Mouse (Mus musculus): ENCODE data around the gene Tlcd1. TPM values are rescaled to one million over a fixed set of nuclear protein-coding genes. Genes with fewer than 3 reads are reported as not detected.
A peak's percentile ranks its signal among the peaks of the same experiment; 100 is the strongest.

Tlcd1 gene
- polyA plus RNA-seq, 1 experiment from 2014 or later, result 9.9 TPM

DNA sequence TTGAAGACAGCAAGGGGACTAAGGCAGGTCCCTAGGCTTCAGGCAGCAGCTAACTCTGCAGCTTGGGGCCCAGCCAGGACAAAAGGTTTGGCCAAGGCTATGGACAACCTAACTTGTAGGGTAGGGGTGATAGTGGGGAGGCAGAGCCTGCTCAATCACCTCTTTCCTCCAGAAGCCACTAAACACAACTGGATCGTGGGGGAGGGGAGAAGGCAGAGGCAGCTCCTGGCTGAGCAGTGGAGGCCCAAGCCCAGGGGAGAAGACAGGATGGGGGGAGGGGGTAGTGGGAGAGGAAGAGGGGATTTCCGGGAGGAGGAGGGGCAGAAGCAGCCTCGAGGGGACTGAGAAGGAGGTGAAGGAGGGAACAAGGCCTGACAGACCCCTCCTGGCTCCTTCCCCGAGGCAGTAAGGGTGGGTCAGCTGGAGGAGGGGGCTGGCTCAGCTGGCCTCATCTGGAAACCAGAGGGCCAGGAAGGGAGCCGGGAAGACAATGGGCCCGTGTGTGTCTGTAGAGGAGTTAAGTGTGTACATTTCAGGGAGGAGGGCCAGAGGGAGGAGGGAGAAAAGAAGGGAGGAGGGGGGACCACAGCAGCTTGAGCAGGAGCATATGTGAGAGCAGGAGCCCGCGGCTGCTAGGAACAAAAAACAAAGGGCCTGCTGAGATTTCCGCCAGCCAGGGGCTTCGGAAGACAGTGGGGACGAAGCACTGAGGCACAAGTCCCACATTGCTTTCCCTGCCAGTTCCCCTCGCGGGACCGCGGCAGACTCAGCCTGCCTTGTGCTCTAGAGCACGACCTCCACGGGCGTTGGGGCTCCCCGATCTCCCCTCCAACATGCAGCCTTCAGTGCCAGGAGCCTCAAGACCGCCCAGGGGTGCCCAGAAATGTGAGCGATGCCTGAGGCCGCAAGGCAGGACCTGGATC, 12.6 kb upstream of the Tlcd1 start:
- ATAC-seq (ENCODE audit: insufficient read depth, low FRiP score, low TSS enrichment) (peak; percentile 58), DNase-seq (ENCODE audit: low spot score) (peak; percentile 87)
- Histone ChIP-seq H3K4me2 (ENCODE audit: low read depth) (peak overlapping the region; percentile 89), H3K9me3 (ENCODE audit: control insufficient read depth, low read length) (no peaks in the 10 kb centered on the region), H3K27ac (ENCODE audit: low read depth, low read length) (peak overlapping the region; percentile 99), H3K36me3 (ENCODE audit: control insufficient read depth, insufficient read depth, low read length) (peaks cover 25% of the 10 kb centered on the region), H3K9ac (ENCODE audit: low read length) (peak overlapping the region; percentile 93), H3K27me3 (ENCODE audit: control insufficient read depth, insufficient read depth, low read length) (no peaks in the 10 kb centered on the region), H3K4me1 (ENCODE audit: control insufficient read depth, insufficient read depth, low read length) (peaks cover 28% of the 10 kb centered on the region), H3K4me3 (ENCODE audit: low read depth, low read length) (peak overlapping the region; percentile 84)
- under 1% methylated on average over 22 of the region's 22 CpGs for WGBS

DNA sequence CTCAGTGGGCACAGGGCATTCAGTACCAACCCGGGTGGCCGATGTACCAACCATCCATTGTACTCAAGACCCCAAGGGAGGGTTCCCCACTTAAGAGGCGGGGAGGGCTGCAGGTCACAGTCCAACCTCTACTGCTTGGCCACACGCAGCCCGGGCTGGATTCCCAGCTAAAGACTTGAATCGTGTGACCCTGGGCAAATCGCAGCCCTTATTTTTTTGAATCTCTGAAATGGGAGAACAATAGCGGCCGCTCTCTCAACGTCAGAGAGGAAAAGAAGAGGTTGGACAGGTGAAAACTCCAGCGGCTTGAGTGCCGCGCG, 11.9 kb upstream of the Tlcd1 start:
- Histone ChIP-seq H3K36me3 (ENCODE audit: control insufficient read depth, insufficient read depth, low read length) (peaks cover 22% of the 10 kb centered on the region), H3K4me2 (ENCODE audit: low read depth) (peak overlapping the region; percentile 89), H3K4me3 (ENCODE audit: low read depth, low read length) (peak overlapping the region; percentile 84), H3K9ac (ENCODE audit: low read length) (peak overlapping the region; percentile 93), H3K4me1 (ENCODE audit: control insufficient read depth, insufficient read depth, low read length) (peaks cover 28% of the 10 kb centered on the region), H3K9me3 (ENCODE audit: control insufficient read depth, low read length) (no peaks in the 10 kb centered on the region), H3K27me3 (ENCODE audit: control insufficient read depth, insufficient read depth, low read length) (no peaks in the 10 kb centered on the region), H3K27ac (ENCODE audit: low read depth, low read length) (peak overlapping the region; percentile 99)
- ATAC-seq (ENCODE audit: insufficient read depth, low FRiP score, low TSS enrichment) (no peak), DNase-seq (ENCODE audit: low spot score) (no peak)
- under 1% methylated on average over 14 of the region's 14 CpGs for WGBS

DNA sequence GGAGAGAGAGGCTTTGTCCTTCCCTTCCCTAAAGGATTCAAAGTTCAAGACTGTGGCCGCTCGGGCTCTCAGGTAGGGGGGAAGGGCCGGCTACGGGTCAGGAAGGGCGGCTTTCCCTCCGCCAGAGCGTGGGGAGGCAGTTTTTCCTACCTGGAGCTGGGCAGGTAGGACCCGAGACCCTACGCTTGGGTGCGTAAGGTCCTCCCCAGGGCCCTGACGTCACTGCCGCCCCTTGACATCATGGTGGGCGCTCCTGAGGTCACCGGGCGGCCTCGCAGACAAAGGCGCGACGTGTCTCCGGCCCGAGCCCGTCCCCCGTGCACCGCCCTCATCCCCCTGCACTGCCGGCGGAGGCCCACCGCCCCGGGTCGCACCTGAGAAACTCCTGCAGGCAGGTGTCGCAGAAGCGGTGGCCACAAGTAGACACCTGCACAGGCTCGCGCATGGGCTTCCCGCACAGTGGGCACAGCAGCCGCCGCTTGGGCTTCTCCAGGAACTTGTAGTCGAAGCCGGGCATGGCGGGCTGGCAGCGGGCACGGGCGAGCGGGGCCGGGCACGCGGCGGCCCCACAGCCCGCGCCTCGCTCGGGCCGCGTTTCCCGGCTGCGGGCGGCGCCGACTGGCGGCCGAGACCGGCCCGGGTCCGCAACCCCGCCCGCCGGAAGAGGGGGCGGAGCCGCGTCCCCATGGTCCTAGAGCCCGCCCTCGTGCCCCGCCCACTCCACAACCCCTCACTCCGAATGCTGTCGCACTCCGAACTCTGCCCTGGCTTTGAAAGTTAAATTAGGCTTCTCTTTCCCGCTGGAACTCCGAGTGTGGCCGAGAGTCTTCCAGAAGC, 11.4 kb upstream of the Tlcd1 start, which contains the start of gene Traf4:
TSS of gene Traf4 (minus strand) at position 666 of the 837 bp plus-strand sequence.
- WGBS, result under 1% methylated on average over 69 of the region's 78 CpGs
- Histone ChIP-seq H3K9ac (ENCODE audit: low read length) (peak within 1 kb of the TSS; percentile 93), H3K4me2 (ENCODE audit: low read depth) (peak within 1 kb of the TSS; percentile 89), H3K36me3 (ENCODE audit: control insufficient read depth, insufficient read depth, low read length) (peaks cover 16% of the 10 kb centered on the region), H3K9me3 (ENCODE audit: control insufficient read depth, low read length) (no peaks in the 10 kb centered on the region), H3K27me3 (ENCODE audit: control insufficient read depth, insufficient read depth, low read length) (no peaks in the 10 kb centered on the region), H3K4me3 (ENCODE audit: low read depth, low read length) (peak within 1 kb of the TSS; percentile 84), H3K27ac (ENCODE audit: low read depth, low read length) (peak within 1 kb of the TSS; percentile 99), H3K4me1 (ENCODE audit: control insufficient read depth, insufficient read depth, low read length) (peaks cover 28% of the 10 kb centered on the region)
- peak; percentile 68 for ATAC-seq (ENCODE audit: insufficient read depth, low FRiP score, low TSS enrichment)
- DNase-seq (ENCODE audit: low spot score), result peak; percentile 94

DNA sequence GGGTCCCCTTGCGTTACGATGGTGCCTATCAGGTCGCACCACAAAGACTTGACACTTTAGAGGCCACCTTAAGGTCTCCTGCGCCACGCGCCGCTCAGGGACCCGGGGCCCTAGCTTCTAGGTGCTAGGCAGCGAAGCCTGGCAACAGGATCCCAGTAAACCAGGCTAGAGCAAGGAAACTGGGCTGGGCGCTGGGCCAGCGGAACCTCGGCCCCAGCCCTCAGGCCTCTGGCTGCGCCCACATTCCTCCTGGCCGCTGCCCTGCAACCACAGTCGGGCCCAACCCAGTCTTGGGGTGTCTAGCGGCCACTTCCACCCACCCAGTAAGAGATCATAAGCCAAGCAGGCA, 10.8 kb upstream of the Tlcd1 start:
- peak overlapping the region; percentile 99; the same call in 1 of the 2 replicates for H3K27ac ChIP-seq (ENCODE audit: low read depth, low read length)
- peaks cover 13% of the 10 kb centered on the region for H3K36me3 ChIP-seq (ENCODE audit: control insufficient read depth, insufficient read depth, low read length)
- no peak for DNase-seq (ENCODE audit: low spot score)
- peak overlapping the region; percentile 93 for H3K9ac ChIP-seq (ENCODE audit: low read length)
- peak overlapping the region; percentile 84 for H3K4me3 ChIP-seq (ENCODE audit: low read depth, low read length)
- no peaks in the 10 kb centered on the region for H3K9me3 ChIP-seq (ENCODE audit: control insufficient read depth, low read length)
- ATAC-seq (ENCODE audit: insufficient read depth, low FRiP score, low TSS enrichment), result no peak
- peak overlapping the region; percentile 89 for H3K4me2 ChIP-seq (ENCODE audit: low read depth)
- 4% methylated on average over 16 of the region's 16 CpGs for WGBS
- no peaks in the 10 kb centered on the region for H3K27me3 ChIP-seq (ENCODE audit: control insufficient read depth, insufficient read depth, low read length)
- peaks cover 28% of the 10 kb centered on the region for H3K4me1 ChIP-seq (ENCODE audit: control insufficient read depth, insufficient read depth, low read length)

DNA sequence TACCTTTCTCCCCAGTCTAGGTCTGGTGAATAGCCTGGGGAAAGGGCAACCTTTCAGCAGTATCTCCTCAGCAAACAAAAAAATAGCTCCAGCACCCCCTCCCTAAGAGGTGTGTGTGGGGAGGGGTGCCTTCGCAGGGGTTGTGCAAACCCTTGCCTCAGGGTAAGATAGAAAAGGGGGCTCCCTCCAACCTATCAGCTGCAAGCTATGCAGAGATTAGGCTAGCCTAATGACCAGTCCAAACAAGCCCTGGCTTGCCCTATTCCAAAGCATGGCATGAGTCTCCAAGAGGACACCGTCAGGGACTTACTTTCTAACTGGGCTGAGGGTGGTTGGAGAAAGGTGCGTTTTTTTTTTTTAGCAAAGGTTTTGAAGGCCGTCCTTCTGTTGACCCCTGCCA, 10.3 kb upstream of the Tlcd1 start:
- H3K4me3 ChIP-seq (ENCODE audit: low read depth, low read length), result peak overlapping the region; percentile 84; the same call in 1 of the 2 replicates
- no peaks in the 10 kb centered on the region for H3K9me3 ChIP-seq (ENCODE audit: control insufficient read depth, low read length)
- peaks cover 28% of the 10 kb centered on the region for H3K4me1 ChIP-seq (ENCODE audit: control insufficient read depth, insufficient read depth, low read length)
- DNase-seq (ENCODE audit: low spot score) (no peak), ATAC-seq (ENCODE audit: insufficient read depth, low FRiP score, low TSS enrichment) (no peak)
- no peaks in the 10 kb centered on the region for H3K27me3 ChIP-seq (ENCODE audit: control insufficient read depth, insufficient read depth, low read length)
- WGBS, result 53% methylated on average over 4 of the region's 4 CpGs
- H3K36me3 ChIP-seq (ENCODE audit: control insufficient read depth, insufficient read depth, low read length), result peaks cover 10% of the 10 kb centered on the region
- H3K4me2 ChIP-seq (ENCODE audit: low read depth), result peak overlapping the region; percentile 89
- H3K9ac ChIP-seq (ENCODE audit: low read length), result peak overlapping the region; percentile 93; the same call in 1 of the 2 replicates
- H3K27ac ChIP-seq (ENCODE audit: low read depth, low read length), result no peak overlapping the region; the same call in 1 of the 2 replicates

DNA sequence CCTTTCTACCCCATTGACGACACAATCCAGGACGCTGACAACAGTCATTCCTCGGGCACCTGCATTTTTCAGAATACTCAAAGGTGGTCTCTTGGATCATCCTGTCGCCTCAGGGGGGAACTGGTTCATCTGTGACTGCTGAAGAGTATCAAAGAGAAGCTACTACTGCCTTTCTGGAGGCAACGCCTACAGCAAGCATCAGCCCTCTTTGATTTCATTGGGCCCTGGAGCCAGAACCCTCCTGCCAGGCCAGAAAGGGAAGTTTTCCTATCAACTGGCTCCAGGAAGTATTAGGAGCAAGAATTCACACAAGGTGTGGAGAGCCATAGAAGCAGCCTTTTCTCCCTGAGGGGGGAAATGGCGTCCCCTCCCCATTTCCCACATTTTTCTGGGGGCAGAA, 9.9 kb upstream of the Tlcd1 start:
- no peak overlapping the region for H3K4me3 ChIP-seq (ENCODE audit: low read depth, low read length)
- no peaks in the 10 kb centered on the region for H3K9me3 ChIP-seq (ENCODE audit: control insufficient read depth, low read length)
- H3K4me1 ChIP-seq (ENCODE audit: control insufficient read depth, insufficient read depth, low read length), result peaks cover 28% of the 10 kb centered on the region
- DNase-seq (ENCODE audit: low spot score), result no peak
- ATAC-seq (ENCODE audit: insufficient read depth, low FRiP score, low TSS enrichment), result no peak
- H3K27me3 ChIP-seq (ENCODE audit: control insufficient read depth, insufficient read depth, low read length), result no peaks in the 10 kb centered on the region
- WGBS, result 73% methylated on average over 6 of the region's 6 CpGs
- peaks cover 8% of the 10 kb centered on the region for H3K36me3 ChIP-seq (ENCODE audit: control insufficient read depth, insufficient read depth, low read length)
- H3K9ac ChIP-seq (ENCODE audit: low read length), result no peak overlapping the region
- H3K4me2 ChIP-seq (ENCODE audit: low read depth), result no peak overlapping the region
- no peak overlapping the region for H3K27ac ChIP-seq (ENCODE audit: low read depth, low read length)

DNA sequence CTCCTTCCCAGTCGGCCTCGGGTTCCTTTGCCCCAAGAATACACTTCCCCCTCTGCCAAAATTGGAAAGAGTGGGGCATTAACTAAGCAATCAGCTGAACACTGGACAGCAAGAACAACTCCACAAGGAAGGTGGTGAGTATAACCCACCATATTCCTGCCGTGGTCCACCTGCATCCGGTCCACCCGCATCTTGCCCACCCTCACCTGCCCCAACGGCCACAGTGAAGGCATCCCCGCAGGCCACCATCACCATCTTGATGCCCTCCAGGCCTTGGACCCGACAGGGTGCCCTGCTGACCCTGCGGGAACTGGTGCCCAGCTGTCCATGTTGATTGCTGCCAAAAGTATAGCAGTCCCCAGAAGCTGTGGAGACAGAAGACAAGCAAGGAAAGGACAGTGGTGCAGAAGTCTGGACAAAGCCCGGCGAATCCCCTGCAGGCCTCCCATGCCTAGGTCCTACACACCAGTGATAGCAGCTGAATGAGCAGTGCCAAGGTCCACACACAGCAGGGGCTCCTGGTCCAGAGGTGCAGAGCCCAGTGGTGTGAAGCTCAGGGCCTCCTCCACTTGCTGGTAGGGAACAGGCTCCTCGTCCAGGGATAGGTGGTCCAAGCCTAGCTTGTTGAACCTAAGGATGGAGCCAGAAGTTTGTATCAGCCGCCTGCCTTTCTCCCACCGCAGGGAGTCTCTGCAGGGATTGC, 9.1 kb upstream of the Tlcd1 start:
- no peak overlapping the region for H3K27ac ChIP-seq (ENCODE audit: low read depth, low read length)
- H3K9ac ChIP-seq (ENCODE audit: low read length), result no peak overlapping the region
- 88% methylated on average over 14 of the region's 14 CpGs for whole genome bisulfite sequencing
- no peak overlapping the region for H3K4me2 ChIP-seq (ENCODE audit: low read depth)
- no peaks in the 10 kb centered on the region for H3K9me3 ChIP-seq (ENCODE audit: control insufficient read depth, low read length)
- ATAC-seq (ENCODE audit: insufficient read depth, low FRiP score, low TSS enrichment) (no peak), DNase-seq (ENCODE audit: low spot score) (no peak)
- H3K4me1 ChIP-seq (ENCODE audit: control insufficient read depth, insufficient read depth, low read length), result peaks cover 21% of the 10 kb centered on the region
- no peak overlapping the region for H3K4me3 ChIP-seq (ENCODE audit: low read depth, low read length)
- H3K36me3 ChIP-seq (ENCODE audit: control insufficient read depth, insufficient read depth, low read length), result peaks cover 2% of the 10 kb centered on the region; the same call in 1 of the 2 replicates
- no peaks in the 10 kb centered on the region for H3K27me3 ChIP-seq (ENCODE audit: control insufficient read depth, insufficient read depth, low read length)
